Mouse (Mus musculus): ENCODE data around the gene Adtrp.

- no peak for TF ChIP-seq CTCF (IDR thresholded peaks at IDR 0.05; ENCODE audit: low read depth, low read length)
- no peak for TF ChIP-seq POLR2A (IDR thresholded peaks at IDR 0.05; ENCODE audit: extremely low read depth, insufficient read depth, low read length)
Measured at GRCm38 (mm10) chr13:41865575-41865974, 18.1 kb upstream of the Adtrp start.

All from liver, adult 2 months (tissue).